Mouse (Mus musculus): ENCODE data around the gene Pkd1.

Gene Pkd1

DNA sequence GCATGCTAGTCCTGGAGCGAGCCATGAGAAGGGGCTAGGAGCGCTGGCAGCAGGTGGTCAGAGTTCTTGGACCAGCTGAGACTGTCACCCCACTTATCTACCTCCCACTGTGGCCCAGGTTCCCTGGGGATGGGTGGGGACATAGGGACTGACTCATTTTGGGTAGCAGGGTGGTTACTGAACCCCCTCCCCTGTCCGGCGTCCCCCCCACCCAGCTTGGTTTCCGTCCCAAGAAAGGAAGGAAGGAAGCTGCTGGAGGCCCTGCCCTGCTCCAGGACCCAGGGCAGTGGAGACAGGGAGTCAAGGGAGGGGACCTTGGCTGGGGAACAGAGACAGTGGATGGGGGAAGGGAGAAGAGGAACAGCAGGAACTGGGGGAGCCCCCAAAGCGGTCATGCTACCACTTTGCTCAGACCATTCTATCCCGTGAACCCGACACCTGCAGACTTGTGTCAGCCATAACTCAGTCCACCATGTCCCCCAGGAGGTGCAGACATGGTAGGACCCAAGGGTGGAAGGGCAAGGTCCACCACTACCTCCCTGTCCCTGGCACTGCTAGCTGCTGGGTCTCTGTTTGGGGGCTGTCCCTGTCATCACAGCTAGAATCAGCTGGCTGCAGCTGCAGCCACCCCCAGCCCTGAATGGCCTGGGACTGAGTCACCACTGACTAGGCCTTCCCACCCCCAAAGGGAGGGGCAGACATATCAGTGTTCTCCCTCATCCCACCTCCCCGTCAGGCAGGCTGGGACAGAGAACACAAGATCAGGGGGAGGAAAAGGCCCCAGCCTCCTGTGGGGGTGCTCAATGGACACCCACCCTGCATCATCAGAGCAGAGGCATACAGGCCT lies 95.5 kb downstream of the Pkd1 start:
- no peak for DNase-seq (ENCODE audit: low spot score in 2 of 2)

DNA sequence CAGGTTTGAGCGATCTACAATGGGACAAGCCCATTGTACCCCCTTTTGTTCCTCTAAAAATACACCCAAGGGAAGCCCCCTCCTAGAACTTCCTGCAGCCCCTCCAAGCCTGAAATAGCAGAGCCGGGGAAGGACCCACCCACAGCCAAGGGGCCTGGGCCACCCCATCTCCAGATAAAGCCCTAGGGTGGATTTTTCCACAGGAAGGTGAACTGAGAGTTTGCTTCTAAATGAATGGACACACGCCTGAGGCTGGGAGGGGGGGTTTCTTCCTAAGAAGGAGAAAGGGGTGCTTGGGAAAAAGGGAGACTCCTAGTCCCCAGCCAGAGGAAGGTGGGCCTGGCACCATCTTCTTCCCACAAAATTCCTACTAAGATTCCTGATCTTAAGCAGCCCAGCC lies 96.3 kb downstream of the Pkd1 start:
- DNase-seq (ENCODE audit: low spot score in 2 of 2), result no peak

Data from right cerebral cortex, postnatal 10 days (tissue).